Mouse (Mus musculus) stomach, postnatal 0 days (tissue): ENCODE measurements around the gene Rgs16.

Experiments used
- CTCF ChIP-seq: IDR thresholded peaks from 2 replicates; pipeline ENCODE4 v1.5.1; 2016; ENCODE audit warnings: antibody characterized with exemption, low read depth, mild to moderate bottlenecking, moderate library complexity
- EP300 ChIP-seq: optimal IDR thresholded peaks from 2 replicates; pipeline ENCODE3; 2016; ENCODE audit warnings: antibody characterized with exemption

DNA sequence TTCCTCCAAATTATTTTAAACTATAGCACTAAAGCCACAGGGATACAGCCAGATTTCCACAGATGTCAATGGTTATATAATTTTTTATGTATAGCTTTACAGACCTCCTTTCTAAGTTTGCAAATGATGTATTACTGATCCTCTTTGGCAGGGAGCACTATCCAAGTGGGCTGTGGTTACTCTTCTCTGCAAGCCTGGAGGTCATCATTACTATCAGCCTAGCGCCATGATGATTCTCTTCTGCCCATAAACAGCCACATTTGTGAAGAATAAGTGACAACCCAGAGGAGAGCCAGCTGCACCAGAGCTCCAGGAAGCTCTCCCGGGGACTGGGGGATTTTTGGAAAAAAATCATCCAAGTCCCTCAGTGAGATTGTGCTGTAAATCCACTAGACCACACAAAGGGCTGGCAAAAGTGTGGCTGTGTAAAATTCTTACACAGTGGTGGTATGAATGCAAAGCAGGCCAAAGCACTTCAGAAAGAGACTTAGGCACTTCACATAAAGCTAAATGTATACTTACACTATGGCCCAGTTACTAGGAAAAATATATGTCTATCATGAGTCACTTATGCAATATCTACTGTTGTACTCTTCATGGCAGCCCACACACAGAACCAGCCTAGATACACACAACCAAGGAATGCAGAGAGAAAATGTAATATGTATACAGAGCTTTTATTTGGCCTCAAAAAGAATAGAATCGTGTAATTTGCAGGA lies 28.4 kb upstream of the Rgs16 start:
- no peak for TF ChIP-seq CTCF
- no peak for TF ChIP-seq EP300
